Mouse (Mus musculus) hindbrain, embryonic 12.5 days (tissue): ENCODE data around the gene Bdh2. TPM values are rescaled to one million over a fixed set of nuclear protein-coding genes. Genes with fewer than 3 reads are reported as not detected.

Source experiments
- ATAC-seq: fragments of 200-750 bp; cut with Nextera tagmentation; 2 replicates; pipeline ENCODE4 v1.8.0; 2017; ENCODE audit warnings: moderate TSS enrichment; ENCODE audit not compliant: low FRiP score
- H3K27ac ChIP-seq: fragments of 300-500 bp; sonication (generic); 2 replicates; pipeline ENCODE4 v1.5.1; 2016; ENCODE audit warnings: mild to moderate bottlenecking
- H3K27me3 ChIP-seq: fragments of 300-500 bp; sonication (generic); 2 replicates; pipeline ENCODE4 v1.6.1; 2016; ENCODE audit warnings: mild to moderate bottlenecking
- H3K36me3 ChIP-seq: fragments of 300-500 bp; sonication (generic); 2 replicates; pipeline ENCODE4 v1.6.1; 2016; ENCODE audit warnings: mild to moderate bottlenecking
- H3K4me1 ChIP-seq: fragments of 300-500 bp; sonication (generic); 2 replicates; pipeline ENCODE4 v1.6.1; 2016
- H3K4me2 ChIP-seq: fragments of 300-500 bp; sonication (generic); replicated peaks from 2 replicates; pipeline ENCODE4 v1.6.1; 2016; ENCODE audit warnings: mild to moderate bottlenecking
- H3K4me3 ChIP-seq: fragments of 300-500 bp; sonication (generic); 2 replicates; pipeline ENCODE4 v1.5.1; 2016; ENCODE audit warnings: mild to moderate bottlenecking
- H3K9ac ChIP-seq: fragments of 300-500 bp; sonication (generic); 2 replicates; pipeline ENCODE4 v1.6.1; 2016; ENCODE audit warnings: mild to moderate bottlenecking, moderate library complexity
- H3K9me3 ChIP-seq: fragments of 300-500 bp; sonication (generic); replicated peaks from 2 replicates; pipeline ENCODE4 v1.6.1; 2016; ENCODE audit warnings: mild to moderate bottlenecking
- WGBS: fragments of 180-500 bp; shearing (Covaris S2); methylation state at CpG from one replicate; pipeline ENCODE4 v1.1.7; 2016; 5-methylcytosine and 5-hydroxymethylcytosine counted together
- polyA plus RNA-seq: library from polyadenylated mRNA; unstranded; fragments of >200 nt; fragmentation: Nextera tagmentation; extraction: Ambion mirVana; gene quantifications from 2 replicates; pipeline ENCODE4 v1.2.1, GENCODE M21; 2016

Bdh2 gene
- polyA plus RNA-seq: 5.6 and 7.2 TPM in 2 replicates

GRCm38 (mm10) chr3:135280669-135281415 is at the start of gene Bdh2:
Gene Bdh2, plus strand, starts transcription at chr3:135281221.
- Histone ChIP-seq H3K27me3 (no peaks in the 10 kb centered on the region), H3K4me1 (peaks cover 3% of the 10 kb centered on the region; the same call in 1 of the 2 replicates), H3K4me3 (no peak within 1 kb of the TSS), H3K4me2 (no peak within 1 kb of the TSS), H3K27ac (no peak within 1 kb of the TSS), H3K36me3 (no peaks in the 10 kb centered on the region), H3K9ac (no peak within 1 kb of the TSS; the same call in 1 of the 2 replicates), H3K9me3 (no peaks in the 10 kb centered on the region)
- WGBS: 27% methylated on average over 14 of the region's 14 CpGs
- ATAC-seq: peak; percentile 82

GRCm38 (mm10) chr3:135232058-135232457 is 49.0 kb upstream of the Bdh2 start:
- no peak overlapping the region for H3K27ac ChIP-seq
- no peak for ATAC-seq
- H3K27me3 ChIP-seq: no peaks in the 10 kb centered on the region
- no peak overlapping the region for H3K9ac ChIP-seq
- no peaks in the 10 kb centered on the region for H3K9me3 ChIP-seq
- no peak overlapping the region for H3K4me3 ChIP-seq
- no peaks in the 10 kb centered on the region for H3K4me1 ChIP-seq
- WGBS: 74% methylated on average over 3 of the region's 3 CpGs
- H3K36me3 ChIP-seq: peaks cover 44% of the 10 kb centered on the region
- H3K4me2 ChIP-seq: no peak overlapping the region

- 91% methylated on average over 3 of the region's 3 CpGs for WGBS
- Histone ChIP-seq H3K27ac (no peak overlapping the region), H3K36me3 (peaks cover 48% of the 10 kb centered on the region), H3K4me2 (no peak overlapping the region), H3K27me3 (no peaks in the 10 kb centered on the region), H3K4me1 (no peaks in the 10 kb centered on the region), H3K9ac (no peak overlapping the region), H3K4me3 (no peak overlapping the region), H3K9me3 (no peaks in the 10 kb centered on the region)
- no peak for ATAC-seq
These were observed 48.6 kb upstream of the Bdh2 start for GRCm38 (mm10) chr3:135232462-135232861.

- H3K36me3 ChIP-seq: peaks cover 59% of the 10 kb centered on the region
These were observed 35.3 kb upstream of the Bdh2 start for GRCm38 (mm10) chr3:135245733-135246132.

GRCm38 (mm10) chr3:135246828-135247227 is 34.2 kb upstream of the Bdh2 start:
- Histone ChIP-seq H3K4me3 (no peak overlapping the region), H3K36me3 (peaks cover 63% of the 10 kb centered on the region), H3K9me3 (no peaks in the 10 kb centered on the region), H3K9ac (no peak overlapping the region), H3K4me1 (no peaks in the 10 kb centered on the region), H3K27me3 (no peaks in the 10 kb centered on the region), H3K27ac (no peak overlapping the region), H3K4me2 (no peak overlapping the region)
- ATAC-seq: no peak
- WGBS: 93% methylated on average over 6 of the region's 6 CpGs

More at GRCm38 (mm10) chr3:135245733-135246132, 35.3 kb upstream of the Bdh2 start:
- Histone ChIP-seq H3K9me3 (no peaks in the 10 kb centered on the region), H3K27ac (no peak overlapping the region), H3K4me1 (no peaks in the 10 kb centered on the region), H3K27me3 (no peaks in the 10 kb centered on the region), H3K4me2 (no peak overlapping the region), H3K4me3 (no peak overlapping the region), H3K9ac (no peak overlapping the region)
- ATAC-seq: 0 out of 2 replicates have a peak, but pooled peaks have one; percentile 16

- 76% methylated on average over 6 of the region's 6 CpGs for WGBS
- H3K27me3 ChIP-seq: no peaks in the 10 kb centered on the region
- no peak overlapping the region for H3K27ac ChIP-seq
- no peak overlapping the region for H3K9ac ChIP-seq
- no peak overlapping the region for H3K4me2 ChIP-seq
- no peak overlapping the region for H3K4me3 ChIP-seq
- no peaks in the 10 kb centered on the region for H3K9me3 ChIP-seq
- peak; percentile 63; the same call in 1 of the 2 replicates for ATAC-seq
- peaks cover 42% of the 10 kb centered on the region for H3K36me3 ChIP-seq
- no peaks in the 10 kb centered on the region for H3K4me1 ChIP-seq
These were observed 31.9 kb upstream of the Bdh2 start for GRCm38 (mm10) chr3:135249104-135249503.

GRCm38 (mm10) chr3:135251825-135252224 is 29.2 kb upstream of the Bdh2 start:
- ATAC-seq: no peak
- H3K9me3 ChIP-seq: no peaks in the 10 kb centered on the region
- no peaks in the 10 kb centered on the region for H3K27me3 ChIP-seq
- 93% methylated on average over 6 of the region's 6 CpGs for WGBS
- no peak overlapping the region for H3K9ac ChIP-seq
- no peaks in the 10 kb centered on the region for H3K4me1 ChIP-seq
- no peak overlapping the region for H3K4me3 ChIP-seq
- H3K36me3 ChIP-seq: peaks cover 50% of the 10 kb centered on the region
- H3K4me2 ChIP-seq: no peak overlapping the region
- H3K27ac ChIP-seq: no peak overlapping the region

- H3K27me3 ChIP-seq: no peaks in the 10 kb centered on the region
- no peaks in the 10 kb centered on the region for H3K4me1 ChIP-seq
- H3K9me3 ChIP-seq: no peaks in the 10 kb centered on the region
- no peak overlapping the region for H3K4me2 ChIP-seq
- H3K9ac ChIP-seq: no peak overlapping the region
- no peak overlapping the region for H3K4me3 ChIP-seq
- H3K27ac ChIP-seq: no peak overlapping the region
- H3K36me3 ChIP-seq: peaks cover 43% of the 10 kb centered on the region
- no peak for ATAC-seq
These were observed 26.2 kb upstream of the Bdh2 start for GRCm38 (mm10) chr3:135254784-135255183.

- Histone ChIP-seq H3K4me2 (no peak overlapping the region), H3K27ac (no peak overlapping the region), H3K27me3 (no peaks in the 10 kb centered on the region), H3K36me3 (peaks cover 56% of the 10 kb centered on the region), H3K9me3 (no peaks in the 10 kb centered on the region), H3K4me3 (no peak overlapping the region), H3K4me1 (no peaks in the 10 kb centered on the region), H3K9ac (no peak overlapping the region)
- no peak for ATAC-seq
- WGBS: 88% methylated on average over 10 of the region's 10 CpGs
These were observed 22.1 kb upstream of the Bdh2 start for GRCm38 (mm10) chr3:135258919-135259318.

- WGBS: 89% methylated on average over 7 of the region's 7 CpGs
- no peaks in the 10 kb centered on the region for H3K4me1 ChIP-seq
- H3K4me3 ChIP-seq: no peak overlapping the region
- H3K9ac ChIP-seq: no peak overlapping the region
- H3K9me3 ChIP-seq: no peaks in the 10 kb centered on the region
- ATAC-seq: no peak
- H3K4me2 ChIP-seq: no peak overlapping the region
- no peak overlapping the region for H3K27ac ChIP-seq
- peaks cover 69% of the 10 kb centered on the region for H3K36me3 ChIP-seq
- no peaks in the 10 kb centered on the region for H3K27me3 ChIP-seq
These were observed 20.8 kb upstream of the Bdh2 start for GRCm38 (mm10) chr3:135260233-135260632.

- Histone ChIP-seq H3K9ac (no peak overlapping the region), H3K27ac (no peak overlapping the region), H3K9me3 (no peaks in the 10 kb centered on the region), H3K27me3 (no peaks in the 10 kb centered on the region), H3K4me2 (no peak overlapping the region), H3K36me3 (peaks cover 63% of the 10 kb centered on the region), H3K4me1 (no peaks in the 10 kb centered on the region), H3K4me3 (no peak overlapping the region)
- no peak for ATAC-seq
- WGBS: 89% methylated on average over 5 of the region's 5 CpGs
These were observed 12.4 kb upstream of the Bdh2 start for GRCm38 (mm10) chr3:135268616-135269015.

- Histone ChIP-seq H3K27me3 (no peaks in the 10 kb centered on the region), H3K4me2 (no peak overlapping the region), H3K9me3 (no peaks in the 10 kb centered on the region), H3K9ac (no peak overlapping the region), H3K4me1 (no peaks in the 10 kb centered on the region), H3K4me3 (no peak overlapping the region), H3K27ac (no peak overlapping the region), H3K36me3 (peaks cover 57% of the 10 kb centered on the region)
- 88% methylated on average over 10 of the region's 10 CpGs for WGBS
- no peak for ATAC-seq
These were observed 11.5 kb upstream of the Bdh2 start for GRCm38 (mm10) chr3:135269391-135269990.

GRCm38 (mm10) chr3:135272627-135273026 is 8.4 kb upstream of the Bdh2 start:
- Histone ChIP-seq H3K4me2 (no peak overlapping the region), H3K9me3 (no peaks in the 10 kb centered on the region), H3K36me3 (peaks cover 41% of the 10 kb centered on the region), H3K9ac (no peak overlapping the region), H3K4me1 (no peaks in the 10 kb centered on the region), H3K27me3 (no peaks in the 10 kb centered on the region), H3K4me3 (no peak overlapping the region), H3K27ac (no peak overlapping the region)
- no peak for ATAC-seq
- 82% methylated on average over 12 of the region's 12 CpGs for WGBS
